Mouse (Mus musculus) ES-Bruce4 (cell line): ENCODE measurements around the gene Psen1.

Experiments used
- CTCF ChIP-seq: IDR thresholded peaks from one replicate; pipeline ENCODE4 v1.8.1; 2011; ENCODE audit warnings: low read depth, low read length
- EP300 ChIP-seq: IDR thresholded peaks from 2 replicates; pipeline ENCODE4 v1.6.1; 2011; ENCODE audit warnings: low read depth, low read length; ENCODE audit not compliant: insufficient read depth

DNA sequence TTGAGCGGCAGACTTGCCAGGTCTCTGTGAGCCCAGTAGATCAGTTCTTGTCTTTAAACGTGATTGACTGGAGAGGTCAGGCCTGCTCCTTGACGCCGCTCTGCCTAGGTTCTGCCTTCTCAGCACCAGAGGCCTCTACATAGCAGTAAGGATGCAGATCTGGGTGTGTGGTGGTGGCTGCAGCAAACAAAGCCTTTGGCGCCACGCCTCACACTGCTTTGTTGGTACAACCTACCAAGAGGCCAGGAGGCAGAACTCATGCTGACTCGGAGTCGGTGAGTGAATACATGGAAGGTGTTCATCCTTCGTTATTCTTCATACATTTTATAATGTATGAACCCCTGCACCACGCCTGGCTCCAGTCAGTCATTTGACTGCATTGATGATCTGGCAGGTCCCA lies 70.8 kb downstream of the Psen1 start:
- TF ChIP-seq EP300 (no peak), CTCF (no peak)
